Mouse (Mus musculus): ENCODE measurements around the gene Ssbp3.

GRCm38 (mm10) chr4:106976576-106976975 lies 66.1 kb downstream of the Ssbp3 start:
- TF ChIP-seq CTCF (IDR thresholded peaks at IDR 0.05; ENCODE audit: low read depth) (no peak), EP300 (IDR thresholded peaks at IDR 0.05; ENCODE audit: low read depth) (no peak)
